Mouse (Mus musculus): ENCODE measurements around the gene Gsta2. TPM values are rescaled to one million over a fixed set of nuclear protein-coding genes. Genes with fewer than 3 reads are reported as not detected.
A peak's percentile ranks its signal among the peaks of the same experiment; 100 is the strongest.

Gene Gsta2
- polyA plus RNA-seq, 1 experiment from 2014 or later = 1.3 TPM

GRCm38 (mm10) chr9:78394602-78395001 lies 39.0 kb upstream of the Gsta2 start:
- no peak overlapping the region for H3K9ac ChIP-seq (replicated peaks)
- no peak overlapping the region for H3K4me3 ChIP-seq (ENCODE audit: low read depth, low read length)
- no peak for ATAC-seq
- H3K4me1 ChIP-seq (ENCODE audit: insufficient read depth) = peaks cover 7% of the 10 kb centered on the region
- DNase-seq = no peak
- H3K27me3 ChIP-seq (ENCODE audit: insufficient read depth, low read length) = peaks cover 54% of the 10 kb centered on the region
- WGBS (ENCODE audit: insufficient replicate concordance) = 62% methylated on average over 7 of the region's 7 CpGs
- H3K36me3 ChIP-seq (replicated peaks; ENCODE audit: insufficient read depth, low read length) = no peaks in the 10 kb centered on the region
- H3K27ac ChIP-seq (ENCODE audit: low read depth) = no peak overlapping the region
- no peaks in the 10 kb centered on the region for H3K9me3 ChIP-seq (ENCODE audit: low read length)
- no peak for TF ChIP-seq CTCF (IDR thresholded peaks at IDR 0.05; ENCODE audit: low read depth)
- TF ChIP-seq EP300 (IDR thresholded peaks at IDR 0.05; ENCODE audit: low read depth) = no peak
- no peak overlapping the region for H3K4me2 ChIP-seq (ENCODE audit: low read depth, low read length)

- TF ChIP-seq EP300 (IDR thresholded peaks at IDR 0.05; ENCODE audit: low read depth) (no peak), CTCF (IDR thresholded peaks at IDR 0.05; ENCODE audit: low read depth) (no peak)
- no peak overlapping the region for H3K4me2 ChIP-seq (ENCODE audit: low read depth, low read length)
- H3K9me3 ChIP-seq (ENCODE audit: low read length) = no peaks in the 10 kb centered on the region
- H3K27me3 ChIP-seq (ENCODE audit: insufficient read depth, low read length) = peaks cover 54% of the 10 kb centered on the region
- no peak for ATAC-seq
- no peak overlapping the region for H3K9ac ChIP-seq (replicated peaks)
- no peak overlapping the region for H3K4me3 ChIP-seq (ENCODE audit: low read depth, low read length)
- H3K4me1 ChIP-seq (ENCODE audit: insufficient read depth) = peaks cover 7% of the 10 kb centered on the region
- no peak overlapping the region for H3K27ac ChIP-seq (ENCODE audit: low read depth)
- no peaks in the 10 kb centered on the region for H3K36me3 ChIP-seq (replicated peaks; ENCODE audit: insufficient read depth, low read length)
- WGBS (ENCODE audit: insufficient replicate concordance) = 78% methylated on average over 10 of the region's 10 CpGs
- DNase-seq = no peak
These were observed 38.2 kb upstream of the Gsta2 start for GRCm38 (mm10) chr9:78393741-78394140.

GRCm38 (mm10) chr9:78389981-78390380 lies 34.4 kb upstream of the Gsta2 start:
- H3K36me3 ChIP-seq (replicated peaks; ENCODE audit: insufficient read depth, low read length) = no peaks in the 10 kb centered on the region
- 37% methylated on average over 5 of the region's 5 CpGs for WGBS (ENCODE audit: insufficient replicate concordance)
- ATAC-seq = no peak
- no peak overlapping the region for H3K4me3 ChIP-seq (ENCODE audit: low read depth, low read length)
- TF ChIP-seq EP300 (IDR thresholded peaks at IDR 0.05; ENCODE audit: low read depth) (no peak), CTCF (IDR thresholded peaks at IDR 0.05; ENCODE audit: low read depth) (no peak)
- H3K9me3 ChIP-seq (ENCODE audit: low read length) = no peaks in the 10 kb centered on the region
- no peaks in the 10 kb centered on the region for H3K4me1 ChIP-seq (ENCODE audit: insufficient read depth)
- H3K27ac ChIP-seq (ENCODE audit: low read depth) = no peak overlapping the region
- no peak overlapping the region for H3K9ac ChIP-seq (replicated peaks)
- DNase-seq = no peak
- no peak overlapping the region for H3K4me2 ChIP-seq (ENCODE audit: low read depth, low read length)
- H3K27me3 ChIP-seq (ENCODE audit: insufficient read depth, low read length) = peaks cover 25% of the 10 kb centered on the region

- no peaks in the 10 kb centered on the region for H3K27me3 ChIP-seq (ENCODE audit: insufficient read depth, low read length)
- no peak for TF ChIP-seq CTCF (IDR thresholded peaks at IDR 0.05; ENCODE audit: low read depth)
- TF ChIP-seq EP300 (IDR thresholded peaks at IDR 0.05; ENCODE audit: low read depth) = no peak
- DNase-seq (no peak), ATAC-seq (no peak)
- H3K36me3 ChIP-seq (replicated peaks; ENCODE audit: insufficient read depth, low read length) = no peaks in the 10 kb centered on the region
- no peaks in the 10 kb centered on the region for H3K4me1 ChIP-seq (ENCODE audit: insufficient read depth)
- H3K27ac ChIP-seq (ENCODE audit: low read depth) = no peak overlapping the region
- no peak overlapping the region for H3K4me3 ChIP-seq (ENCODE audit: low read depth, low read length)
- H3K9me3 ChIP-seq (ENCODE audit: low read length) = no peaks in the 10 kb centered on the region
- WGBS (ENCODE audit: insufficient replicate concordance) = 70% methylated on average over 7 of the region's 7 CpGs
- H3K9ac ChIP-seq (replicated peaks) = no peak overlapping the region
- no peak overlapping the region for H3K4me2 ChIP-seq (ENCODE audit: low read depth, low read length)
These were observed 31.4 kb upstream of the Gsta2 start for GRCm38 (mm10) chr9:78386947-78387346.

- 56% methylated on average over 3 of the region's 3 CpGs for WGBS (ENCODE audit: insufficient replicate concordance)
- no peaks in the 10 kb centered on the region for H3K36me3 ChIP-seq (replicated peaks; ENCODE audit: insufficient read depth, low read length)
- ATAC-seq (no peak), DNase-seq (no peak)
- H3K4me3 ChIP-seq (ENCODE audit: low read depth, low read length) = no peak overlapping the region
- H3K9me3 ChIP-seq (ENCODE audit: low read length) = no peaks in the 10 kb centered on the region
- H3K27me3 ChIP-seq (ENCODE audit: insufficient read depth, low read length) = no peaks in the 10 kb centered on the region
- no peak overlapping the region for H3K4me2 ChIP-seq (ENCODE audit: low read depth, low read length)
- no peak overlapping the region for H3K9ac ChIP-seq (replicated peaks)
- TF ChIP-seq EP300 (IDR thresholded peaks at IDR 0.05; ENCODE audit: low read depth) (no peak), CTCF (IDR thresholded peaks at IDR 0.05; ENCODE audit: low read depth) (peak; percentile 73)
- no peaks in the 10 kb centered on the region for H3K4me1 ChIP-seq (ENCODE audit: insufficient read depth)
- H3K27ac ChIP-seq (ENCODE audit: low read depth) = no peak overlapping the region
These were observed 30.3 kb upstream of the Gsta2 start for GRCm38 (mm10) chr9:78385893-78386292.

GRCm38 (mm10) chr9:78378113-78378785 lies 22.7 kb upstream of the Gsta2 start, which contains the start of gene Ooep:
TSS of gene Ooep (minus strand) at chr9:78378725.
- DNase-seq = peak; percentile 19
- 10% methylated on average over 15 of the region's 23 CpGs for WGBS (ENCODE audit: insufficient replicate concordance)
- peak within 1 kb of the TSS; percentile 45 for H3K4me2 ChIP-seq (ENCODE audit: low read depth, low read length)

More at GRCm38 (mm10) chr9:78378113-78378785, 22.7 kb upstream of the Gsta2 start, which contains the start of gene Ooep:
- TF ChIP-seq CTCF (IDR thresholded peaks at IDR 0.05; ENCODE audit: low read depth) = no peak
- TF ChIP-seq EP300 (IDR thresholded peaks at IDR 0.05; ENCODE audit: low read depth) = no peak
- Histone ChIP-seq H3K27me3 (ENCODE audit: insufficient read depth, low read length) (peaks cover 15% of the 10 kb centered on the region; the same call in 1 of the 2 replicates), H3K9me3 (ENCODE audit: low read length) (no peaks in the 10 kb centered on the region), H3K4me3 (ENCODE audit: low read depth, low read length) (no peak within 1 kb of the TSS; the same call in 1 of the 2 replicates), H3K27ac (ENCODE audit: low read depth) (no peak within 1 kb of the TSS), H3K36me3 (replicated peaks; ENCODE audit: insufficient read depth, low read length) (no peaks in the 10 kb centered on the region), H3K9ac (replicated peaks) (no peak within 1 kb of the TSS), H3K4me1 (ENCODE audit: insufficient read depth) (peaks cover 6% of the 10 kb centered on the region; the same call in 1 of the 2 replicates)
- ATAC-seq = no peak

Data from liver, postnatal 0 days (tissue).